Mouse (Mus musculus) megakaryocyte, embryonic 14.5 days (primary cell): ENCODE measurements around the gene Tsen34.

ENCODE experiments used
- FLI1 ChIP-seq: IDR thresholded peaks from 2 replicates; pipeline ENCODE4 v1.6.1; 2012; ENCODE audit warnings: low read length, inconsistent platforms, mixed read lengths
- GATA1 ChIP-seq: IDR thresholded peaks from 3 replicates; pipeline ENCODE4 v1.6.1; 2012; ENCODE audit warnings: mixed read lengths, low read length, inconsistent platforms, borderline replicate concordance

DNA sequence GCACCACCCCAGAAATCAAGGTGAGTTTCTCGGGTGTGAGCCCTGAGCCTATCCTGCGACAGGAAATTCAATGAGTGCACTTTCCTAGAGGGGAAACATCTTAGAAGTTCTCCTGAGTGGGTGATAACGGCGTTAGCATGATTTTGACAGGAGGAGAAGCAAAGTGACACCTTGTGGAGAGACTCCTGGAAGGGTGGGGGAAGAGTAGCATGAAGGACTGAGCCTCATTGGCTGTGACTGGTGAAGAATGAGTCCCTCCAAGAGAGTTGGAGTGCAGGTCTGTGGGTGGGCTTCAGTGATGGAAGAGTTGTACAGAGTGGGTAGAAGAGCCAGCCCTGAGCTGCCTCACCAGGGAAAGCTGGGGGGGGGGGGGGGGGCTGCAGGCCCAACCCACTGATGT lies 35.7 kb upstream of the Tsen34 start:
- TF ChIP-seq FLI1 (no peak), GATA1 (no peak)
